Comparison of ENCODE assay signal across 29 mouse cellular contexts in the genomic region with DNA sequence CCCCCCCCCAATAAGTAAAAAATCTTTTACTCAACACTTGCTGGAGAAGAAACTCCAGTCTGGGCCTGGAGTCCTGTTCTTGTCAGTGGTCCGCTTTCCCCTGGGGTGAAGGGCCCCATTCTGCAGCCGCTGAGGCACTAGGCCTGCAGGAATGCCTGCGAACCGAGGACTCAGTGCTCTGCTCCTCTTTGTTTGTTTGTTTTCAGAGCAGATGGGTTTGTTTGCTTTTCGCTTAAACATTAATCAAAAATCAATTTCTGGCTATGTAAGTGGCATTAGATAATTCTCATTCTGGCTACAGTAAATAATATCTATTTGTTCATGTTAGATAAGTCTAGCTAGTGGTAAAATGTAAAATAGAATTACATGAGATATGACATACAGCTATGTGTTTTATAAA.
DNase-seq lines count a peak whose midpoint lies in the region; ATAC-seq and TF ChIP-seq lines count a peak whose summit lies in the region.
"Had no signal": no experiment of that assay in that cellular context is flagged by ENCODE, and none has a peak within 500 bp of the region (broad histone marks: within the 10 kb centered on the region; RNA-seq: fewer than 3 reads in every experiment).

No protein-coding gene starts in this region.

- no peaks in the 10 kb centered on the region for H3K9me3 ChIP-seq in intestine, embryonic 15.5 days
- no peaks in the 10 kb centered on the region for H3K9me3 ChIP-seq in intestine, postnatal 0 days (ENCODE audit: control insufficient read depth)
- no peaks in the 10 kb centered on the region for H3K9me3 ChIP-seq in liver, embryonic 11.5 days (ENCODE audit: control insufficient read depth, low read length)
- no peaks in the 10 kb centered on the region for H3K9me3 ChIP-seq in embryonic facial prominence, embryonic 10.5 days
- no peaks in the 10 kb centered on the region for H3K9me3 ChIP-seq in limb, embryonic 10.5 days (replicated peaks)
- H3K9me3 ChIP-seq: forebrain, embryonic 13.5 days; heart, embryonic 12.5 days; hindbrain, embryonic 15.5 days; limb, embryonic 15.5 days; midbrain, embryonic 10.5 days; midbrain, embryonic 15.5 days; neural tube, embryonic 15.5 days had no signal

- WGBS in intestine, embryonic 15.5 days, result 42% methylated on average over 5 of the region's 5 CpGs
- 42% methylated on average over 5 of the region's 5 CpGs for WGBS in intestine, postnatal 0 days
- WGBS in liver, adult 2 months, result 17% methylated on average over 5 of the region's 5 CpGs
- 68% methylated on average over 5 of the region's 5 CpGs for WGBS in liver, embryonic 11.5 days
- 52% methylated on average over 5 of the region's 5 CpGs for WGBS in embryonic facial prominence, embryonic 10.5 days
- WGBS in limb, embryonic 10.5 days, result 54% methylated on average over 5 of the region's 5 CpGs

- no peak overlapping the region for H3K4me2 ChIP-seq in intestine, embryonic 15.5 days (replicated peaks)
- H3K4me2 ChIP-seq in intestine, postnatal 0 days (replicated peaks; ENCODE audit: low read depth), result no peak overlapping the region
- no peak overlapping the region for H3K4me2 ChIP-seq in liver, embryonic 11.5 days
- H3K4me2 ChIP-seq: forebrain, embryonic 13.5 days; heart, embryonic 12.5 days; hindbrain, embryonic 15.5 days; limb, embryonic 15.5 days; midbrain, embryonic 15.5 days; neural tube, embryonic 15.5 days had no signal

- no peak for TF ChIP-seq POLR2A in liver, adult 2 months (IDR thresholded peaks at IDR 0.05; ENCODE audit: extremely low read depth, insufficient read depth, low read length)

- no peak overlapping the region for H3K27ac ChIP-seq in intestine, embryonic 15.5 days
- no peak overlapping the region for H3K27ac ChIP-seq in intestine, postnatal 0 days (ENCODE audit: low read depth, low read length)
- H3K27ac ChIP-seq in liver, adult 2 months (replicated peaks; ENCODE audit: insufficient read depth, low read depth, low read length), result no peak overlapping the region
- no peak overlapping the region for H3K27ac ChIP-seq in liver, embryonic 11.5 days (ENCODE audit: low read depth, low read length)
- H3K27ac ChIP-seq in embryonic facial prominence, embryonic 10.5 days (replicated peaks), result peak overlapping the region; percentile 44; the same call in 1 of the 2 replicates
- H3K27ac ChIP-seq in limb, embryonic 10.5 days, result peak overlapping the region; percentile 83
- H3K27ac ChIP-seq: forebrain, embryonic 13.5 days; gastrocnemius, adult 2 months; heart, adult 2 months; hindbrain, embryonic 15.5 days; limb, embryonic 15.5 days; midbrain, embryonic 10.5 days; midbrain, embryonic 15.5 days; neural tube, embryonic 15.5 days had no signal

- H3K36me3 ChIP-seq in intestine, embryonic 15.5 days, result no peaks in the 10 kb centered on the region
- H3K36me3 ChIP-seq in intestine, postnatal 0 days (ENCODE audit: control insufficient read depth, insufficient read depth), result no peaks in the 10 kb centered on the region
- no peaks in the 10 kb centered on the region for H3K36me3 ChIP-seq in liver, adult 2 months (ENCODE audit: control insufficient read depth, insufficient read depth, low read length)
- H3K36me3 ChIP-seq in liver, embryonic 11.5 days (ENCODE audit: control insufficient read depth, insufficient read depth, low read length), result no peaks in the 10 kb centered on the region
- peaks cover 11% of the 10 kb centered on the region for H3K36me3 ChIP-seq in embryonic facial prominence, embryonic 10.5 days (replicated peaks)
- peaks cover 14% of the 10 kb centered on the region for H3K36me3 ChIP-seq in limb, embryonic 10.5 days
- H3K36me3 ChIP-seq: hindbrain, embryonic 15.5 days; midbrain, embryonic 15.5 days; neural tube, embryonic 15.5 days had no signal

- H3K4me1 ChIP-seq in intestine, embryonic 15.5 days (replicated peaks), result 0 out of 2 replicates have a peak, but pooled peaks cover 3% of the 10 kb centered on the region
- no peaks in the 10 kb centered on the region for H3K4me1 ChIP-seq in intestine, postnatal 0 days (replicated peaks; ENCODE audit: control insufficient read depth, insufficient read depth, low read length)
- no peaks in the 10 kb centered on the region for H3K4me1 ChIP-seq in liver, adult 2 months (ENCODE audit: control insufficient read depth, insufficient read depth, low read length)
- H3K4me1 ChIP-seq in liver, embryonic 11.5 days (replicated peaks; ENCODE audit: control insufficient read depth, insufficient read depth, low read length), result peaks cover 37% of the 10 kb centered on the region
- peaks cover 55% of the 10 kb centered on the region for H3K4me1 ChIP-seq in embryonic facial prominence, embryonic 10.5 days
- H3K4me1 ChIP-seq in limb, embryonic 10.5 days, result peaks cover 63% of the 10 kb centered on the region

- H3K79me2 ChIP-seq in liver, adult 2 months (ENCODE audit: control insufficient read depth, insufficient read depth, low read length), result no peaks in the 10 kb centered on the region

- peak; percentile 65 for ATAC-seq in intestine, embryonic 15.5 days
- no peak for ATAC-seq in intestine, postnatal 0 days
- ATAC-seq in liver, embryonic 11.5 days (replicated peaks; ENCODE audit: low FRiP score), result no peak
- ATAC-seq: CD4-positive, CD25-positive, alpha-beta regulatory T cell, adult 4 months; forebrain, embryonic 13.5 days; inflammation-experienced regulatory T-cells, adult 6 months; midbrain, embryonic 15.5 days had no signal

- H3K9ac ChIP-seq in intestine, embryonic 15.5 days, result no peak overlapping the region
- H3K9ac ChIP-seq in intestine, postnatal 0 days (ENCODE audit: low read depth, low read length), result no peak overlapping the region
- H3K9ac ChIP-seq in liver, adult 2 months (ENCODE audit: low read depth, low read length), result no peak overlapping the region
- H3K9ac ChIP-seq in liver, embryonic 11.5 days (ENCODE audit: low read depth, low read length), result no peak overlapping the region
- H3K9ac ChIP-seq: forebrain, embryonic 13.5 days; heart, embryonic 12.5 days; hindbrain, embryonic 15.5 days; limb, embryonic 15.5 days; midbrain, embryonic 15.5 days; neural tube, embryonic 15.5 days had no signal

- peak; percentile 94 for DNase-seq in liver, adult 2 months (ENCODE audit: extremely low read depth, low read depth, low spot score)
- no peak for DNase-seq in liver, embryonic 11.5 days (ENCODE audit: low spot score)
- DNase-seq in embryonic facial prominence, embryonic 10.5 days (ENCODE audit: low spot score), result no peak
- DNase-seq in limb, embryonic 10.5 days (ENCODE audit: low spot score), result no peak
- DNase-seq in cerebellum, adult 9-11 months, result no peak
- DNase-seq: adrenal gland, postnatal 14 days; cerebellum, adult 11 months; cerebellum, adult 9-10 months; gastrocnemius, adult 2 months; gastrocnemius, postnatal 36 days; heart, adult 2 months; heart, postnatal 4 days; kidney, postnatal 10 days; lung, postnatal 14 days; retina, postnatal 1 day; right cerebral cortex, postnatal 14 days; thymus, postnatal 14 days had no signal

- no peak overlapping the region for H3K4me3 ChIP-seq in intestine, embryonic 15.5 days (replicated peaks)
- H3K4me3 ChIP-seq in intestine, postnatal 0 days (ENCODE audit: low read depth, low read length), result no peak overlapping the region
- H3K4me3 ChIP-seq in liver, adult 2 months (ENCODE audit: insufficient read depth, low read depth, low read length), result no peak overlapping the region
- H3K4me3 ChIP-seq in liver, embryonic 11.5 days (ENCODE audit: low read depth, low read length), result no peak overlapping the region
- H3K4me3 ChIP-seq in embryonic facial prominence, embryonic 10.5 days, result no peak overlapping the region
- H3K4me3 ChIP-seq in limb, embryonic 10.5 days, result no peak overlapping the region
- H3K4me3 ChIP-seq: erythroblast, embryonic 14.5 days; forebrain, embryonic 13.5 days; gastrocnemius, adult 2 months; heart, adult 2 months; heart, embryonic 12.5 days; hindbrain, embryonic 15.5 days; limb, embryonic 15.5 days; midbrain, embryonic 10.5 days; midbrain, embryonic 15.5 days; neural tube, embryonic 15.5 days had no signal

- no peak for TF ChIP-seq CTCF in intestine, postnatal 0 days (IDR thresholded peaks at IDR 0.05; ENCODE audit: low read depth)
- no peak for TF ChIP-seq CTCF in liver, adult 2 months (IDR thresholded peaks at IDR 0.05; ENCODE audit: low read depth, low read length)

- no peaks in the 10 kb centered on the region for H3K27me3 ChIP-seq in intestine, embryonic 15.5 days (replicated peaks)
- no peaks in the 10 kb centered on the region for H3K27me3 ChIP-seq in intestine, postnatal 0 days (replicated peaks; ENCODE audit: control insufficient read depth, insufficient read depth, low read length)
- H3K27me3 ChIP-seq in liver, adult 2 months (ENCODE audit: control insufficient read depth, insufficient read depth, low read length), result peaks cover 23% of the 10 kb centered on the region; the same call in 1 of the 2 replicates
- H3K27me3 ChIP-seq in liver, embryonic 11.5 days (replicated peaks; ENCODE audit: control insufficient read depth, insufficient read depth, low read length), result peaks cover 5% of the 10 kb centered on the region; the same call in 1 of the 2 replicates
- H3K27me3 ChIP-seq in embryonic facial prominence, embryonic 10.5 days (replicated peaks; ENCODE audit: low read depth, poor library complexity, severe bottlenecking), result no peaks in the 10 kb centered on the region
- H3K27me3 ChIP-seq in limb, embryonic 10.5 days (ENCODE audit: low read depth, poor library complexity, severe bottlenecking), result no peaks in the 10 kb centered on the region
- H3K27me3 ChIP-seq: forebrain, embryonic 13.5 days; heart, embryonic 12.5 days; hindbrain, embryonic 15.5 days; limb, embryonic 15.5 days; midbrain, embryonic 15.5 days; neural tube, embryonic 15.5 days had no signal

Comparison
In these comparisons a context has a peak if more than half of its experiments do, and no peak if none do; other contexts are left out.
1. H3K27ac ChIP-seq: peak in embryonic facial prominence, embryonic 10.5 days (single experiment) and limb, embryonic 10.5 days (single experiment); none in intestine, embryonic 15.5 days (single experiment), intestine, postnatal 0 days (single experiment), liver, adult 2 months (single experiment) and liver, embryonic 11.5 days (single experiment).